Mouse (Mus musculus): ENCODE results near the gene Cfap100. TPM values are rescaled to one million over a fixed set of nuclear protein-coding genes. Genes with fewer than 3 reads are reported as not detected.

Gene Cfap100
- polyA plus RNA-seq, 1 experiment from 2014 or later: 3.1 TPM

DNA sequence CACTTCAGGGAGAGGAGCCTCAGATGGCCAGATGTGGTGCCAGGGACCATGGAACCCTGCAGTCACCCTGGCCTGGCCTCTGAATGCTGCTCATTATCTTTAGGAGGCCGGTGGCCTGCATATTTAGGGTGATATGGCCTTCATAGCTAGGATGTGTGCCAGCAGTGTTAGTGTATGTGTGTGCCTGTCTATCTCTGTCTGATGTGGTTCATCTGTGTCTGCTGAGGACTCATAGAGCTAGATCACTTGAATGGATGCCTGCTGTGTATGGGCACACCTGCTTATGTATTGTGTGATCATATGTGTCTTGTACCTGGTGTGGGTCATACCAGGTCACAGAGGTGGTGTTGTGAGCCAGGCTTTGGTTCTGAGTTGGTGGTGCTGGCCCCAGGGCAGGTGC, 39.6 kb upstream of the Cfap100 start:
- no peak overlapping the region for H3K4me3 ChIP-seq
- no peak overlapping the region for H3K27ac ChIP-seq
- WGBS: 94% methylated on average over 1 of the region's 1 CpGs
- peaks cover 5% of the 10 kb centered on the region; the same call in 1 of the 2 replicates for H3K36me3 ChIP-seq (ENCODE audit: poor library complexity, severe bottlenecking)
- no peaks in the 10 kb centered on the region for H3K9me3 ChIP-seq (replicated peaks)
- ATAC-seq: no peak
- H3K9ac ChIP-seq: no peak overlapping the region
- peaks cover 8% of the 10 kb centered on the region; the same call in 1 of the 2 replicates for H3K27me3 ChIP-seq
- peaks cover 19% of the 10 kb centered on the region for H3K4me1 ChIP-seq
- H3K4me2 ChIP-seq: no peak overlapping the region

DNA sequence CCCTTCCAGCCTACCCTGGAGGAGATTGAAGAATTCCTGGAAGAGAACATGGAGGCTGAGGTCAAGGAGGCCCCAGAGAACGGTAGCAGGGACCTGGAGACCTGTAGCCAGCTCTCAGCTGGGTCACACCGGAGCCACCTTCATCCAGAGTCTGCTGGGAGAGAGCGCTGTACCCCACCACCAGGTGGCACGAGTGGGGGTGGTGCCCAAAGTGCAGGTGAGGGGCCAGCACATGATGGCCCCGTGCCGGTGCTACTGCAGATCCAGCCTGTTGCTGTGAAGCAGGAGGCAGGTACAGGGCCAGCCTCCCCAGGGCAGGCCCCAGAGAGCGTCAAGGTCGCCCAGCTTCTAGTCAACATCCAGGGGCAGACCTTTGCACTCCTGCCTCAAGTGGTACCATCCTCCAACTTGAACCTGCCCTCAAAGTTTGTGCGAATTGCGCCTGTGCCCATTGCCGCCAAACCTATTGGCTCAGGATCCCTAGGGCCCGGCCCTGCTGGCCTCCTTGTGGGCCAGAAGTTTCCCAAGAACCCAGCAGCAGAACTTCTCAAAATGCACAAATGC, 38.3 kb upstream of the Cfap100 start:
- Histone ChIP-seq H3K4me3 (no peak overlapping the region), H3K36me3 (ENCODE audit: poor library complexity, severe bottlenecking) (peaks cover 5% of the 10 kb centered on the region; the same call in 1 of the 2 replicates), H3K27ac (no peak overlapping the region), H3K27me3 (peaks cover 18% of the 10 kb centered on the region), H3K9me3 (replicated peaks) (no peaks in the 10 kb centered on the region), H3K4me2 (no peak overlapping the region), H3K4me1 (peaks cover 29% of the 10 kb centered on the region), H3K9ac (no peak overlapping the region)
- WGBS: 91% methylated on average over 12 of the region's 12 CpGs
- ATAC-seq: no peak

DNA sequence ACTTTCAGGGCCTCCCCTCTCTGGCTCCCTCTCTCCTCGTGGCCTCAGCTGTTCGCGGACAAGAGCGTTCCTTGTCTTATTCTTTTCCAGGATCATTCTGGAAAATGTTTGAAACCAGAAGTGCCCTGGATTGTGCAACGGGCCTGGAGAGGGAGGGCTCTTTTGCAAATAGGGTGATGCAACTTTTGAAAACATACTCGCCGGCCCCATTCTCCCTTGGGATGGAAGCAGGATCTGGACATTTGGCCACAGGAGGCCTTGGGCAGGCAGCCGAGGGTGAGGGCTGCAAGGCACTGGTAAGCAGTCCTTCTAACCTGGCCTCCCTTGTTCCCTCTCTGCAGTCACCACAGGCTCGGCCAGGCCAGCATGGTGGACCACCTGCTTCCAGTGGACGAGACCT, 37.5 kb upstream of the Cfap100 start:
- 78% methylated on average over 10 of the region's 10 CpGs for WGBS
- no peak overlapping the region for H3K27ac ChIP-seq
- no peak overlapping the region for H3K9ac ChIP-seq
- no peak for ATAC-seq
- peaks cover 27% of the 10 kb centered on the region for H3K27me3 ChIP-seq
- no peaks in the 10 kb centered on the region for H3K9me3 ChIP-seq (replicated peaks)
- H3K36me3 ChIP-seq (ENCODE audit: poor library complexity, severe bottlenecking): peaks cover 5% of the 10 kb centered on the region; the same call in 1 of the 2 replicates
- peaks cover 29% of the 10 kb centered on the region for H3K4me1 ChIP-seq
- no peak overlapping the region for H3K4me3 ChIP-seq
- H3K4me2 ChIP-seq: no peak overlapping the region

DNA sequence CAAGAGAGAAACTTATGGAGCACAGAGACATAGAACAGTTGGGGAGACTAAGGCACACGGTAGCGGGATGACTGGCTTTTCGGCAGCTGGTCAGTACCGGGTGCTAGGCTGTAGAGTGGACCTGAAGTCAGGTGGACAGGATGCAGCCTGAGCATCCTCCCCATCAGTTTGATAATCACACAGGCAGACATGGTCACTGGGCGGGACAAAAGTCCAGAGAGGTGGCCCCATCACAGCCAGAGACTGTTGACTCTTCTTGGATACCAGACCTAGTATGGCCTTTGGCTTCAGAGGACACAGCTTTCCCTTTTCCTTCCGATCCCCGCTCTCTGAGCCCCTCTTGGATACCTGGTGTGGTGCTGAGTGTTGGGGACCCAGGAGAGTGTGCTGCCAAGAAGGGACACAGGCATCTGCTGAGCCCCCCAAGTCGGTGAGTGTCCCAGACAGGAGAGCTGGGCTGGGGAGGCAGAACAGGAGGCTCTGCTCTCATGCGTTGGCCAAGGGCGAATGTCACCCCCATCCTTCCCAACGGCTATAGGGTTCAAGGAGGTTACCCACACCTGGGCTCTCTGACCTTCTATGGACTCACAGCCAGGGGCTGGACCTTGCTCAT, 36.5 kb upstream of the Cfap100 start:
- no peak overlapping the region for H3K4me3 ChIP-seq
- no peak overlapping the region for H3K4me2 ChIP-seq
- no peak for ATAC-seq
- no peak overlapping the region for H3K9ac ChIP-seq
- H3K9me3 ChIP-seq (replicated peaks): no peaks in the 10 kb centered on the region
- no peak overlapping the region for H3K27ac ChIP-seq
- peaks cover 25% of the 10 kb centered on the region for H3K4me1 ChIP-seq
- H3K27me3 ChIP-seq: peaks cover 36% of the 10 kb centered on the region
- peaks cover 5% of the 10 kb centered on the region; the same call in 1 of the 2 replicates for H3K36me3 ChIP-seq (ENCODE audit: poor library complexity, severe bottlenecking)
- WGBS: 90% methylated on average over 11 of the region's 11 CpGs

DNA sequence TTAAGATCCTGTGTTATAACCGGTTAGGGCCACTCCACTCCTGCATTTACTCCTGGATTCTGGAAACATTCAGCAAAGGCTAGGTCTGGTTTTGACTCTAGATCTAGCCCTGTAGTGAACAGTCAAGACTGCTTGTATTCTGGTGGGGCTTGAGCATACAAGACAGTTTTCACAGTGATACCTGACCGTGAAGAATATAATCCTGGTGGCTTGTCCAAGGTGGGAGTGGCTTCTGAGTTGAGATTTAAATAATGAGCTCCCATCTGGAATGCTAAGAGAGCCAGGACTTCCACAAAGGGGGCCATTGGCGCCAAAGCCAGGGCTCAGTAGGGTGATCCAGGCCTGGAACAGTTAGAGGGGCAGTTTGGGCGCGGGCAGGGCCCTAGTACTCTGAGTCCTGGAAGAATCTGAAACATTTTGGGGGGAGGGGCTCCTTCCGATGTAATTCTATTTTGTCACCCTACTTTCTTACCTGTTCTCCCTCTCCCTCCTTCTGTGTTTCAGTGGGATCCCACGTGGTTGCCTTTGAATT, 35.4 kb upstream of the Cfap100 start:
- H3K4me3 ChIP-seq: peak overlapping the region; percentile 65
- H3K9me3 ChIP-seq (replicated peaks): no peaks in the 10 kb centered on the region
- peak overlapping the region; percentile 100 for H3K4me2 ChIP-seq
- peak overlapping the region; percentile 73; the same call in 1 of the 2 replicates for H3K9ac ChIP-seq
- H3K4me1 ChIP-seq: peaks cover 25% of the 10 kb centered on the region
- 28% methylated on average over 7 of the region's 7 CpGs for whole genome bisulfite sequencing
- peak; percentile 7; the same call in 1 of the 2 replicates for ATAC-seq
- H3K27me3 ChIP-seq: peaks cover 41% of the 10 kb centered on the region
- H3K27ac ChIP-seq: no peak overlapping the region
- H3K36me3 ChIP-seq (ENCODE audit: poor library complexity, severe bottlenecking): peaks cover 5% of the 10 kb centered on the region; the same call in 1 of the 2 replicates

DNA sequence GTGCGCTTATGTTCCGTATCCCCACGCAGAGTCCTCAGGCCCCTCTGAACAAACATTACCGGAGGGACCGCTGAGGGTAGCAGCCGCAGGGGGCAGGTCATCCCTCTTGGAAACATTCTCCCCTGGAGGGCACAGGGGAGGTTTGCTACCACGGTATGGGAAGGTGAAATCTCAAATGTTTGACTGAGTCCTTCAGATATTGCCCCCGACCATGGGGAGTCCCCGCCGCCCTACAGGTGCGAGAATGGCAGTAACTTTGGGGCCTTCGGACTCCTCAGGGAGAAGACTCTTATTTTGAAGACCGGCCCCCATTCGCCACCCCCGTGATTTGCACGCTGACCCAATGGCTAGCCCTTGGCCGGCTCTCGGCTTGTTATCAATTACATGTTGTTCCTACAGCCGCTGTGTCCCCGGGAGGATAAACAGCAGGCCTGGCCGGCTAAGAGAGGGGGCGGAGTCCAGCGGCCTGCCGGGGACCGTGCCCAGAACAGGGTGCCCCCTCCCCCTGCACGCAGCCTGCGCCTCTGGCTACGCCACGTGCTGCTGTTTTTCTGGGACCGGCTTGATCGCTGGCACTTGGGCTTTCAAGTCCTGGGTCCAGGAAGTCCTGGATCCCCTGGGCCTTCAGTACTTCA, 34.7 kb upstream of the Cfap100 start:
- Histone ChIP-seq H3K9me3 (replicated peaks) (no peaks in the 10 kb centered on the region), H3K4me3 (peak overlapping the region; percentile 65), H3K36me3 (ENCODE audit: poor library complexity, severe bottlenecking) (peaks cover 5% of the 10 kb centered on the region; the same call in 1 of the 2 replicates), H3K27me3 (peaks cover 41% of the 10 kb centered on the region), H3K4me2 (peak overlapping the region; percentile 100), H3K4me1 (peaks cover 25% of the 10 kb centered on the region), H3K9ac (peak overlapping the region; percentile 73), H3K27ac (no peak overlapping the region)
- peak; percentile 84 for ATAC-seq
- under 1% methylated on average over 31 of the region's 31 CpGs for WGBS

DNA sequence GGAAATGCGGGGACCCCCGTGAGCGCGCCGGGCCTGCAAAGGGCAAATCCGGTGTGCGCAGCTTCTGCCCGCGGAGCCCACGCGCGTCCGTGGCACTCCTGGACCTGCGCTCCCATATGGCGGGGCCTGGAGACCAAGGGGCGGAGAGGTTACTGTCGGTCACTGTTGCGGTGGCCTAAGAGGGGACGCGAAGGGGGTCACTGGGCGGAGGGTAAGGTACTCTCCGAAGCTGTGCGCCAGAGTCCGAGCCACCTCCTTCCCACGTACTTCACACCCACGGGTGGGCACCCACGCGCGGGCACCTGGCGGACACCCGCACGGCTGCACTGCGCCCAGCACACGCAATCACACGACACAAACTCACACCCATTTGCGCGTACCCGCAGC, 34.2 kb upstream of the Cfap100 start:
- H3K9me3 ChIP-seq (replicated peaks): no peaks in the 10 kb centered on the region
- WGBS: under 1% methylated on average over 38 of the region's 38 CpGs
- H3K4me1 ChIP-seq: peaks cover 25% of the 10 kb centered on the region
- H3K4me3 ChIP-seq: peak overlapping the region; percentile 65
- H3K9ac ChIP-seq: peak overlapping the region; percentile 73
- peaks cover 5% of the 10 kb centered on the region; the same call in 1 of the 2 replicates for H3K36me3 ChIP-seq (ENCODE audit: poor library complexity, severe bottlenecking)
- H3K27me3 ChIP-seq: peaks cover 41% of the 10 kb centered on the region
- no peak overlapping the region for H3K27ac ChIP-seq
- peak; percentile 17; the same call in 1 of the 2 replicates for ATAC-seq
- peak overlapping the region; percentile 100 for H3K4me2 ChIP-seq

DNA sequence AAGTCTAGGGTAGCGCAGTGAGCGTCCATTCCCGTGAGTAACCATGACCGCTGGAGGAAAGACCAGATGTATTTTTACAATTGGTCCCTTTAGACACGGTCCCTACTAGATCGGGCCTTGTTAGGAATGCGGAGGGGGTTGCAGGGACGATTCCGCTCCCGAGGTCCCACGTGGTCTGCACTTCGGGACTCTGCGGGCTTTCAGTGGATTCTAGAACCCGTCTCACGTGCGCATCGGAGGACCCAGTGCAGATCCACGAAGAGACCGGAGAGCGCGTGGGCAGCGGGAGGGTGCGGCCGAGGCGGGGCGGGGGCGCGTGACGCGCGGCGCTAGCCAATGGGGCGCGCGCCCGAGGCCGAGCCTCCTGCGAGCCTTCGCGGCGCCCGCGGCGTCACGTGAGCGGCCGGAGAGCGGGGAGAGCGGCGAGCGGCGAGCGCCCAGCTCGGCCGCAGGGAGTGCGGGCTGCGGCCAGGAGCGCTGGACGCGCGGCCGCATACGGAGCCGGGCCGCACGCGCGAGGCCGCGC, 33.6 kb upstream of the Cfap100 start, which contains the start of gene Klf15:
TSS of gene Klf15 (plus strand) at position 396 of the 526 bp plus-strand sequence.
- peak within 1 kb of the TSS; percentile 73 for H3K9ac ChIP-seq
- peaks cover 41% of the 10 kb centered on the region for H3K27me3 ChIP-seq
- peaks cover 5% of the 10 kb centered on the region; the same call in 1 of the 2 replicates for H3K36me3 ChIP-seq (ENCODE audit: poor library complexity, severe bottlenecking)
- no peak within 1 kb of the TSS for H3K27ac ChIP-seq
- peaks cover 25% of the 10 kb centered on the region for H3K4me1 ChIP-seq
- no peaks in the 10 kb centered on the region for H3K9me3 ChIP-seq (replicated peaks)
- WGBS: under 1% methylated on average over 70 of the region's 70 CpGs
- peak within 1 kb of the TSS; percentile 65 for H3K4me3 ChIP-seq
- H3K4me2 ChIP-seq: peak within 1 kb of the TSS; percentile 100
- ATAC-seq: peak; percentile 75

DNA sequence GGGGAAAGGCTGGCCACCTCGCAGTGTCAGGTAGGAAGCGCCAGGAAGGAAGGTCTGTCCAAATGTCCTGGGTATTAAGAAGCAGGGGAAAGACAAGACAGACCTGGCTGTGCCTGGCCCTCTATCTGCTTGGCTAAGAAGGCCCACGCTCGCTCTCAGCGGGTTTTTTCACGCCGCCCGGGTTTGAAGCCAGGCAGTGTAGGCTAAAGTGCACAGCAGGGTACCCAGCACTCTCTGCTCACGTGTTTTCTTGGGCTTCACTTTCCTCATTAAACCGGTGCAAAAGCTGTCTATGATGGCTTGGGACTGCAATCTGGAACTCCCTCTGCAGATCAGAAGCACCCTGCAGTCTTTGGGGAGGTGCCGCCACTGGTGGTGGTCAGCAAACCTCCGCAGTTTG, 33.2 kb upstream of the Cfap100 start:
- Histone ChIP-seq H3K4me3 (peak overlapping the region; percentile 65), H3K9me3 (replicated peaks) (no peaks in the 10 kb centered on the region), H3K36me3 (ENCODE audit: poor library complexity, severe bottlenecking) (no peaks in the 10 kb centered on the region), H3K4me2 (peak overlapping the region; percentile 100), H3K27me3 (peaks cover 41% of the 10 kb centered on the region), H3K4me1 (peaks cover 25% of the 10 kb centered on the region), H3K9ac (no peak overlapping the region), H3K27ac (no peak overlapping the region)
- no peak for ATAC-seq
- WGBS: 6% methylated on average over 12 of the region's 12 CpGs

DNA sequence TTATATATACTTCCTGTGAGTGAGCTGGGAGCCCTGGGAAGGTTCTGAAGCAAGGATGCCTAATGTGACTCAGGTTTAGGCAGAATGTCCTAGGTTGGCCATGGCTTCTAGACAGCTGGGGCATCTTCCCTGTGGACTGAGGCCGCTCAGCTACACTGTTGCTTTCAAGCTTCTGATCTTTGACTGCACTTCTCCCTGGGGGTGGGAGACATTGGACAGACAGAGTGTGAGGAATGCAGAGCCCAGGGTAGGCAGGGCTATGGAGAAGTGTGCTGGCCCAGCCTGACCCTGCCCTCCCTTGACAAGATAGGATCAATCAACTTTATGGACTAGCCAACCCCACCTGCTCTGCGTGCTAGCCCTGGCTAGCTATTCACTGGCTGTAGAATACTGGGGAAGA, 32.6 kb upstream of the Cfap100 start:
- peaks cover 41% of the 10 kb centered on the region for H3K27me3 ChIP-seq

DNA sequence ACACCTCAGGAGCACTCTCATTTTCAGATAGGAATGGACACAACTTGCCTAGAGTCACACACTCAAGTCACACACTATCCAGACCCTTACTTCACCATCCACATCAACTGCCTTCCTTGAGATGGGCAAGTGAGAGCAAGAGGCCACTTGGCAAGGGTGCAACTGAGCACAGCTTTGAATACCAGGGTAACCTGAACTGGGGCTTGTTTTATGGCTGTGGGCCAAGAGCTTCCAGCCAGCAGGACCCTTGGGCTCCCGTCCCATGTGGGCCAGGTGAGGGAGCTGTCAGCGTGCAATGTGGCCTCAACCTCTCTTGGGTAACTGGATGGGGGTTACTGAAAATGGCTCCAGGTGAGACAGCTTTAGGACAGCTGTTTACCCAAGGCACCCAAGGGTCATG, 28.8 kb upstream of the Cfap100 start:
- Histone ChIP-seq H3K4me1 (peaks cover 5% of the 10 kb centered on the region; the same call in 1 of the 2 replicates), H3K9me3 (replicated peaks) (no peaks in the 10 kb centered on the region), H3K36me3 (ENCODE audit: poor library complexity, severe bottlenecking) (no peaks in the 10 kb centered on the region), H3K4me2 (no peak overlapping the region), H3K27me3 (peaks cover 27% of the 10 kb centered on the region), H3K4me3 (no peak overlapping the region), H3K9ac (no peak overlapping the region; the same call in 1 of the 2 replicates), H3K27ac (no peak overlapping the region)
- ATAC-seq: no peak
- WGBS: 87% methylated on average over 2 of the region's 2 CpGs

More for the DNA sequence above, 32.6 kb upstream of the Cfap100 start:
- Histone ChIP-seq H3K27ac (no peak overlapping the region), H3K36me3 (ENCODE audit: poor library complexity, severe bottlenecking) (no peaks in the 10 kb centered on the region), H3K4me3 (no peak overlapping the region), H3K9ac (no peak overlapping the region), H3K4me2 (no peak overlapping the region), H3K9me3 (replicated peaks) (no peaks in the 10 kb centered on the region), H3K4me1 (peaks cover 25% of the 10 kb centered on the region)
- ATAC-seq: no peak
- WGBS: 63% methylated on average over 2 of the region's 2 CpGs

DNA sequence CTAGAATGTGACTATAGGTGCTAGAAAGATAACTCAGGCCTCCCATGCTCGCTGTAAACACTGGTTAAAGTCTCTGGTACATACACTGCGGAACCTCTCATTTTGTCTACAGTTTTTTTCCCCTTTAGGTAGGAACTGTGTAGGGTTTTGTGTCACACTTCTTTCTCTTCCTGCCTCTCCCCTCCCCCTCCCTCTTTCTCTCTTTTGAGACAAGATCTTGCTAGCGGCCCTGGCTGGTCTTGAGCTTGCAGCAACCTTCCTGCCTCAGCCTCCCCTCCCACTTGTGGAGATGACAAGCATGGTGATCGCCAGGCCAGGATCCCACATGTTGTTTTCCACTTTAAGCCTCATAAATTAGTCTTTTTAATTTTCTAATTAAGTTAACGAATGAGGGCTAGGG, 25.2 kb upstream of the Cfap100 start:
- Histone ChIP-seq H3K4me2 (no peak overlapping the region), H3K9me3 (replicated peaks) (no peaks in the 10 kb centered on the region), H3K4me3 (no peak overlapping the region), H3K36me3 (ENCODE audit: poor library complexity, severe bottlenecking) (no peaks in the 10 kb centered on the region), H3K27me3 (no peaks in the 10 kb centered on the region; the same call in 1 of the 2 replicates), H3K27ac (no peak overlapping the region), H3K4me1 (no peaks in the 10 kb centered on the region), H3K9ac (no peak overlapping the region)
- no peak for ATAC-seq
- WGBS: 82% methylated on average over 5 of the region's 5 CpGs

All from forebrain, embryonic 13.5 days (tissue).